Mouse (Mus musculus) adrenal gland, adult 2 months (tissue): ENCODE data around the gene Exoc1. TPM values are rescaled to one million over a fixed set of nuclear protein-coding genes. Genes with fewer than 3 reads are reported as not detected.

Experiments
- DNase-seq: peaks from one replicate; pipeline ENCODE4 v3.0.0; 2021
- long read RNA-seq: library from polyadenylated mRNA; stranded (forward); transcript quantifications from one replicate; pipeline ENCODE4 v2.0.0, GENCODE M21; 2021
- polyA plus RNA-seq: library from polyadenylated mRNA; depleted of rRNA; stranded (reverse); fragments of >200 nt; gene quantifications from 2 replicates; pipeline ENCODE4 v1.2.3, GENCODE M21; 2012; rRNA removed
- total RNA-seq, 2 experiments: library from RNA; stranded (reverse); gene quantifications; 2 replicates each; pipeline ENCODE4 v1.2.3; 2021

Gene Exoc1
- 10 to 100 TPM; 43.7 to 53.2 TPM for total RNA-seq
- 16.0 and 18.2 TPM in 2 replicates for polyA plus RNA-seq
- long read RNA-seq, transcript Exoc1-202 (19 exons, 3,371 nt): minor isoform, 5 of 49 reads
- long read RNA-seq, transcript Exoc1-201 (18 exons, 3,272 nt): major isoform, 32 of 49 reads
- long read RNA-seq, partial matches to known transcripts: 5 of 49 reads
- long read RNA-seq, other reads (novel, unspliced or antisense): 7 of 49 reads

GRCm38 (mm10) chr5:76529040-76529703, at the start of gene Exoc1:
Exoc1 (plus strand) TSS chr5:76529311.
- DNase-seq: peak; percentile 94

DNA sequence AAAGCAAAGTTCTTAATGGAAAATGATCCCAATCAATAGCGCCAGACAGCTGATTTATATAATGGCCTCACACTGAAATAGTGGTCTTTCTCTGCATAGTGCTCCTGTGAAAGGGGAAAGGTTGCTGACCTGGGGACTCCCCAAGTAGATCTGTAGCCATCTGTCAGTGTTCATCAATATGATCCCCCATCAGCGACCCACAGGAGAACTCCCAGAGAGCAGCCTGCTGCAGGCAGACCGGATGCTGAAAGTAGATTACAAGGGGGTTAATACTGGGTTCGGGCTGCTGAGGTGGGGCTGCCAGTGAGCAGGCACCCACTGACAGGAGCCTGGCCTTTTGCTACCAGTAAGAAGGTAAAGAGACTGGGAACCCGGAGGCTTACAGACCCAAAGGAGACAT, 45.3 kb upstream of the Exoc1 start, which contains the start of gene Gm7271:
TSS of gene Gm7271 (plus strand) at position 230 of the 400 bp plus-strand sequence.
- no peak for DNase-seq

GRCm38 (mm10) chr5:76495126-76495525, 34.0 kb upstream of the Exoc1 start:
- no peak for DNase-seq

DNA sequence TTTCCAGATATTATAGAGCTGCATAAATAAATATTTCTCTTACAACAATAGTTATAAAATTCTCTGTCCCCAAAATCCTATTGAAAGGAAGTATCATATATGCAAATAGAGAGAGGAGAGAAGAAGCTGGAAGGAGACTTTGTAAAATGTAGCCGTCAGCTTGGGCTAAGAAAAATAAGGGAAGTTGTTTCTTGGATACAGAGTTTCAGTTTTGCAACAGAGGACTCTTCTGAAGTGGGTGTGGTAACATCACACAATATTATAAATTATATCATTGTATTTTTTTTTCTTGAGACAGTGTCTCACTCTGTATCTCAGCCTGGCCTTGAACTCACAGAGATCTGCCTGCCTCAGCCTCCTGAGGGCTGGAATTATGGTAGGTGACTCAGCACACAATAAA, 6.7 kb upstream of the Exoc1 start:
- DNase-seq: no peak

GRCm38 (mm10) chr5:76524623-76525022, 4.5 kb upstream of the Exoc1 start:
- peak; percentile 53 for DNase-seq

- peak; percentile 70 for DNase-seq
Observed at GRCm38 (mm10) chr5:76525066-76525465, 4.0 kb upstream of the Exoc1 start.

GRCm38 (mm10) chr5:76525829-76526228, 3.3 kb upstream of the Exoc1 start:
- no peak for DNase-seq

- DNase-seq: no peak
Observed at GRCm38 (mm10) chr5:76529704-76530066, 574 bp downstream of the Exoc1 start.

- no peak for DNase-seq
Observed at GRCm38 (mm10) chr5:76533186-76533585, 4.1 kb downstream of the Exoc1 start.

- DNase-seq: peak; percentile 44
Observed at GRCm38 (mm10) chr5:76536231-76536630, 7.1 kb downstream of the Exoc1 start.

- no peak for DNase-seq
Observed at GRCm38 (mm10) chr5:76537578-76537977, 8.5 kb downstream of the Exoc1 start.

DNA sequence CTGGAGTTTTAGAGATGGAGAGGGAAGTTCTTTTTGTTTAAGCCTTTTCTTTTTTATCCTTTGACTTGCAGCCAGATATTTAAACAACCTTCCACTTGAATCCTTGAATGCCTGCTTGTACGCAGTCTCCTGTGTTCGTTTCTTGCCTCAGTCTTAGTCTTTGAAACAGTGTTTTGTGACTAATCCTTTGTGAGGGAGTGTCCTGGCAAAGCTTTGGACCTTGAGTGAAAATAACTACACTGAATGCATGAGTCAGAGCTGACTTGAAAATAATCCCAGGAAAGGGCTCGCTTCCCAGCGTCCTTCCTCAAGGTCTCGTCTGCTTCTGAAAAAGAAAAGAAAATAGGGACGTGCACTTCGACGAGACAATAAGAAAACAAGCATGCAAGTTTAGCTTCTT, 11.1 kb downstream of the Exoc1 start:
- DNase-seq: peak; percentile 83

DNA sequence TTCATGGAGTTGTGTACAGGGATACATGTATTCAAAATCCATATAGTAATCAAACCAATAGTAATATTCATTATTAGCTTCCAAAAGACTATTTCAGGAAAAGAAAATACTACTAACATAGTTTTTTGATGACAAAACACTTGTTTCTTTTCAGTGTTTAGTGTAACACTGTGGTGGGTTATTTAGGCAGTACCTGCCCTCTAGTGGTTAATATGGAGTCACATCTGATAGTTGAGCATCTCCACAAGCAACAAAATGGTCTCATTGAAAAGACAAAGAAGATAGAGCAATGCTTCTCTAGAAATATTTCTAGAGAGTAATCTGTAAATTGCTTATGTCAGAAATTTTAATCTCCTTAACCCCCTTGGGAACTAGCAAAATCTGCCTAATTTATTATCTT, 11.7 kb downstream of the Exoc1 start:
- no peak for DNase-seq

DNA sequence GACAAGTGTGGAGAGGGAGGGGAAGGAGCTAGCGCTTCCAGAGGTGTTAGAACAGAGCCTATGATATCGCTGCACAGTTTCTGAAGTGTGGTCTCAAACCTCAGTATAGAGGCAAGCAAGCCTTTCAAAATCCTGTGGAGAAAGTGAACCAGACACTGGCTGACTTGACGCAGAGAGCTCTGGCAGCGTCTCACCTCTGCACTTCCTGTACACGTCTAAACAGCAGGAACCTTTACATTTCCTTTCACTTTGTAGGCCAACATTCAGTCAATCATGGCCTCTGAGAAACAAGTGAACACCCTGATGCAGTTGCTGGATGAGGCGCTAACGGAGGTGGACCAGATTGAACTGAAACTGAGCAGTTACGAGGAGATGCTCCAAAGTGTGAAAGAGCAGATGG, 14.1 kb downstream of the Exoc1 start:
- no peak for DNase-seq

DNA sequence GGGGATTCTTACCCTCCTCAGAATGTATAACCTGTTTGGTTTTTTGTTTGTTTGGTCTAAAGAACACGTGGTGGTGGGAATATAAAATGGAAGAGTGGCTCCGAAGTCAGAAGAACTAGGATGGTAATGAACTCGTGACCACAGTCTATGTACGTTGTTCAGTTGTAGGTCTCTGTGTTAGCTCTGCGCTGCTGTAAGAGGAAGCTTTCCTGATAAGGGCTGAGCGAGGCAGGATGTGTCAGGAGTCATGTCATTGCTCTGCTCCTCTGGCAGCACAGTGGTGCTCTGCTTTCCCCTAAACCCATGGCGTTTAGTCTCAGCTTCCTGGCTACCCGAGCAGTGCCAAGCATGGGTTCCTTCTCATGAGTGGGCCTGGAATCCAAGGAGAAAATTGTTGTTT, 21.3 kb downstream of the Exoc1 start:
- DNase-seq: no peak

- DNase-seq: peak; percentile 68
Observed at GRCm38 (mm10) chr5:76565321-76565720, 36.2 kb downstream of the Exoc1 start.

GRCm38 (mm10) chr5:76574251-76574650, 45.1 kb downstream of the Exoc1 start:
- no peak for DNase-seq

GRCm38 (mm10) chr5:76577026-76577425, 47.9 kb downstream of the Exoc1 start:
- no peak for DNase-seq

DNA sequence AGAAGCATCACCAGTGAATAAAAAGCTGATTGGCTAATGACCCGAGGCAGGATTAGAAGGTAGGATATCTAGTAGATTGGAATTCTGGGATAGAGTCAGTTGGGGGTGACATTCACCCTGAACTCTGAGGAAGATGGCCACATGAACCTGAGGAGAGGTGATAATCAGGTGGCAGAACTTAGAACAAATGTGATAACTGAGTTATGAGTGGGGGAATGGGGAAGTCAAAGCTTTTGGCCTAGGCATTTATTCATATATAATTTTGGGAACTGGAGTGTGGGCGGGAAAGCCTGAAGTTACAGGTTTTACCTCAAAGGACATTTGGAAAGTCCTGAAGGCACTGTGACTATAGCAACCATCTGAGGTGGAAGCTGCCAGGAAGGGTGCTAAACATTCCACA, 56.3 kb downstream of the Exoc1 start:
- no peak for DNase-seq

DNA sequence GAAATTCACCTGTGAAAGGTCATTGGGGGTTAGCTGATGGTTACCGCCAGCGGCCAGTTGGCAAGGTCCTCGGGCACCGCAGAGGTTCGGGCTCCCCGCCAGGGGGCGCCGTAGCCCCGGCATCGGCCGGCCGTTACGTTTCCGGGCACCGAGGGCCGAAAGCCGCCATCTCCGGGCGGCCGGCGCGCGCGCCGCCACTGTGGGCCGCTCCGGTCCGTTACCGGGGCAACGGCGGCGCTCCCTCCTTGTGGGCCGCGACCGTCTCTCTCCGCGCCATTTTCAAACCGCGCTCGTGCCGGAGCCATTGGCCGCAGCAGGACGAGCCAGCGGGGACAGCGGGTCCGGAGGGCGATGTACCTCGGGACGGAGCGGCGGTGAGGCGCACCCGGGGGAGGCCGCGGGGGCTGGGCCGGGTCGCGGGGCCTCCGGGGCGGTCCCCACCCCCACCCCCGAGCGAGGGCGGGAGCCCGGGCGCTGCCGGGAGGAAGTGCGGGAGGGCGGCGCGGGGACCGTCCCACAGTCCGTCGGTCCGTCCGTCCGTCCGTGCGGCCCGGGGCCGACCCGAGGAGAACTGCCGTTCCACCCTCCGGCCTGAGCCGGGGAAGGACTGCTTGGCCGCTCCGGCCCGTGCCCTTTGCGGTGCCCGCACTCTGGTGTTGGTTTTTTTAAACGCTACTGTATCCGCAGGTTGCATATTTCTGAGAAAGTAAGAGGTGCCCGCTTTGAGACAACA, 59.6 kb downstream of the Exoc1 start, which contains the start of gene Cep135:
TSS of gene Cep135 (plus strand) at position 148 of the 733 bp plus-strand sequence.
- DNase-seq: peak; percentile 94

DNA sequence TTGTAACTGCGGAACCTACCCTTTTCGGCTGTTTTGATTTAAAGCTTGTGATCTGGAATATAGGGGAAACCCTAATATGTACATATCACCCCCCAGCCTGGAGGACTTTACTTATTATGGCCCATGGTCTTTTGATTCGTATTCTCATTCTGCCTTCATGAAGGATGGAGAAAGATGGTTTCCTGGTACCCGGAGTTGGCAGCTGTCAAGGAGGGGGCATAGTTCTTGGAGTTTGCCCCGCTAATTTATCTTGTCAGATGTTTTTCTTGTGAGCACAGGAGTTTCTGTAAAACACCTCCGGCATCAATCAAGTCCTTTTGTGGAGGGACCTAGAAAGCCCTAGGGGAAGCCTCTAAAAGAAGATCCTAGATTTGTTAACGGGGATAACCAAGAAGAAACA, 60.2 kb downstream of the Exoc1 start:
- DNase-seq: no peak

- no peak for DNase-seq
Observed at GRCm38 (mm10) chr5:76590009-76590408, 60.9 kb downstream of the Exoc1 start.

- DNase-seq: no peak
Observed at GRCm38 (mm10) chr5:76591885-76592284, 62.8 kb downstream of the Exoc1 start.
